Mouse (Mus musculus): Measurements from ENCODE around the gene Crip2.

Gene Crip2

GRCm38 (mm10) chr12:113139908-113140615 is at the start of gene Crip2:
TSS of gene Crip2 (plus strand) at chr12:113140236.
- peak; percentile 98 for DNase-seq

GRCm38 (mm10) chr12:113097040-113097439 is 43.0 kb upstream of the Crip2 start:
- DNase-seq, result no peak

- DNase-seq, result peak; percentile 47
These were observed 42.2 kb upstream of the Crip2 start, which contains the start of gene Mta1 for GRCm38 (mm10) chr12:113097749-113098281. TSS of gene Mta1 (plus strand) at chr12:113098278.

- DNase-seq, result no peak
These were observed 41.4 kb upstream of the Crip2 start for GRCm38 (mm10) chr12:113098530-113099151.

- DNase-seq, result no peak
These were observed 40.4 kb upstream of the Crip2 start for GRCm38 (mm10) chr12:113099470-113100237.

GRCm38 (mm10) chr12:113100448-113101076 is 39.5 kb upstream of the Crip2 start:
- peak; percentile 52 for DNase-seq

GRCm38 (mm10) chr12:113101251-113101960 is 38.6 kb upstream of the Crip2 start:
- no peak for DNase-seq

- DNase-seq, result peak; percentile 80
These were observed 37.6 kb upstream of the Crip2 start for GRCm38 (mm10) chr12:113102461-113102860.

- peak; percentile 28 for DNase-seq
These were observed 36.1 kb upstream of the Crip2 start for GRCm38 (mm10) chr12:113103846-113104451.

- peak; percentile 62 for DNase-seq
These were observed 33.6 kb upstream of the Crip2 start for GRCm38 (mm10) chr12:113106386-113106785.

GRCm38 (mm10) chr12:113107431-113108124 is 32.5 kb upstream of the Crip2 start:
- no peak for DNase-seq

GRCm38 (mm10) chr12:113108528-113109283 is 31.3 kb upstream of the Crip2 start:
- DNase-seq, result no peak

- no peak for DNase-seq
These were observed 30.2 kb upstream of the Crip2 start for GRCm38 (mm10) chr12:113109801-113110200.

GRCm38 (mm10) chr12:113114141-113114540 is 25.9 kb upstream of the Crip2 start:
- DNase-seq, result no peak

- DNase-seq, result peak; percentile 44
These were observed 25.0 kb upstream of the Crip2 start for GRCm38 (mm10) chr12:113114856-113115538.

- DNase-seq, result peak; percentile 91
These were observed 20.3 kb upstream of the Crip2 start for GRCm38 (mm10) chr12:113119516-113120410.

- DNase-seq, result no peak
These were observed 15.3 kb upstream of the Crip2 start for GRCm38 (mm10) chr12:113124726-113125125.

GRCm38 (mm10) chr12:113130732-113131131 is 9.3 kb upstream of the Crip2 start:
- DNase-seq, result no peak

GRCm38 (mm10) chr12:113131601-113132000 is 8.4 kb upstream of the Crip2 start:
- DNase-seq, result no peak

Data from lung, postnatal 36 days (tissue).